Mouse (Mus musculus): ENCODE results near the gene Ubash3b.

- TF ChIP-seq CTCF (IDR thresholded peaks at IDR 0.05; ENCODE audit: extremely low read depth, insufficient read depth, low read length): no peak
- no peak for TF ChIP-seq POLR2A (IDR thresholded peaks at IDR 0.05; ENCODE audit: extremely low read depth, insufficient read depth, low read length)
Observed at GRCm38 (mm10) chr9:40997116-40997779, 164.2 kb downstream of the Ubash3b start.
